ENCODE assay signal across 27 mouse cellular contexts in genomic region chr9:46495276-46495675, GRCm38 (mm10).
DNase-seq lines count a peak whose midpoint lies in the region; ATAC-seq and TF ChIP-seq lines count a peak whose summit lies in the region.
"Had no signal": no experiment of that assay in that cellular context is flagged by ENCODE, and none has a peak within 500 bp of the region (broad histone marks: within the 10 kb centered on the region; RNA-seq: fewer than 3 reads in every experiment).

No protein-coding gene starts in this region.

- no peak for ATAC-seq in kidney, embryonic 14.5 days (ENCODE audit: low FRiP score, low TSS enrichment)
- ATAC-seq: forebrain, postnatal 0 days; intestine, embryonic 16.5 days; midbrain, embryonic 13.5 days had no signal

- no peaks in the 10 kb centered on the region for H3K27me3 ChIP-seq in kidney, embryonic 14.5 days (ENCODE audit: control insufficient read depth, insufficient read depth, low read length)
- H3K27me3 ChIP-seq in kidney, adult 2 months (replicated peaks; ENCODE audit: control insufficient read depth, insufficient read depth, low read length) = no peaks in the 10 kb centered on the region
- H3K27me3 ChIP-seq: hindbrain, embryonic 15.5 days; limb, embryonic 15.5 days; neural tube, embryonic 12.5 days had no signal

- no peak overlapping the region for H3K27ac ChIP-seq in kidney, embryonic 14.5 days (ENCODE audit: low read depth, low read length)
- no peak overlapping the region for H3K27ac ChIP-seq in kidney, adult 2 months (ENCODE audit: insufficient read depth, low read depth, low read length)
- H3K27ac ChIP-seq: forebrain, embryonic 10.5 days; heart, adult 2 months; heart, embryonic 13.5 days; hindbrain, embryonic 15.5 days; limb, embryonic 15.5 days; liver, embryonic 14.5 days; midbrain, embryonic 13.5 days; neural tube, embryonic 12.5 days; stomach, postnatal 0 days had no signal

- DNase-seq in kidney, adult 11 months = peak; percentile 19
- DNase-seq in ES-CJ7 (ENCODE audit: low read depth, low spot score) = peak; percentile 23
- DNase-seq in kidney, adult 2 months = peak; percentile 79
- DNase-seq in kidney, postnatal 25 days = peak; percentile 68 to 81
- no peak for DNase-seq in embryo, embryonic 9.5 days (ENCODE audit: extremely low spot score)
- DNase-seq in right cerebral cortex, postnatal 36 days (ENCODE audit: low spot score in 2 of 2) = no peak
- DNase-seq: adrenal gland, postnatal 14 days; cerebellum, adult 9-11 months; forebrain, postnatal 0 days; gastrocnemius, postnatal 36 days; heart, adult 2 months; heart, postnatal 14 days; layer of hippocampus, postnatal 36 days; lung, embryonic 14.5 days; right cerebral cortex, adult 18-20 months; thymus, adult 2 months; thymus, postnatal 4 days had no signal

- TF ChIP-seq POLR2A in kidney, adult 2 months (IDR thresholded peaks at IDR 0.05; ENCODE audit: low read depth, low read length) = no peak

- H3K9ac ChIP-seq in kidney, embryonic 14.5 days (ENCODE audit: low read depth, low read length) = no peak overlapping the region
- H3K9ac ChIP-seq: forebrain, postnatal 0 days; heart, embryonic 13.5 days; hindbrain, embryonic 15.5 days; limb, embryonic 15.5 days; liver, embryonic 14.5 days; lung, embryonic 14.5 days; midbrain, embryonic 13.5 days; neural tube, embryonic 12.5 days had no signal

- TF ChIP-seq CTCF in kidney, adult 2 months (conservative IDR thresholded peaks at IDR 0.05; ENCODE audit: insufficient read depth, insufficient read length, low read depth, low read length) = no peak

- WGBS in kidney, embryonic 14.5 days = 24% methylated on average over 6 of the region's 6 CpGs
- 21% methylated on average over 6 of the region's 6 CpGs for WGBS in kidney, adult 2 months

- H3K4me3 ChIP-seq in kidney, embryonic 14.5 days (ENCODE audit: low read length) = no peak overlapping the region
- no peak overlapping the region for H3K4me3 ChIP-seq in kidney, adult 2 months (ENCODE audit: insufficient read depth, low read depth, low read length)
- H3K4me3 ChIP-seq: forebrain, embryonic 10.5 days; heart, adult 2 months; heart, embryonic 13.5 days; hindbrain, embryonic 15.5 days; limb, embryonic 15.5 days; midbrain, embryonic 13.5 days; neural tube, embryonic 12.5 days had no signal

- H3K36me3 ChIP-seq in kidney, embryonic 14.5 days (ENCODE audit: control insufficient read depth, insufficient read depth, low read length) = no peaks in the 10 kb centered on the region
- no peaks in the 10 kb centered on the region for H3K36me3 ChIP-seq in kidney, adult 2 months (ENCODE audit: control insufficient read depth, insufficient read depth, low read length)
- H3K36me3 ChIP-seq: forebrain, embryonic 10.5 days; heart, embryonic 13.5 days; hindbrain, embryonic 15.5 days; limb, embryonic 15.5 days; midbrain, embryonic 13.5 days; neural tube, embryonic 12.5 days had no signal

- peaks cover 7% of the 10 kb centered on the region; the same call in 1 of the 2 replicates for H3K4me1 ChIP-seq in kidney, embryonic 14.5 days (ENCODE audit: control insufficient read depth, insufficient read depth, low read length)
- H3K4me1 ChIP-seq in kidney, adult 2 months (ENCODE audit: control insufficient read depth, insufficient read depth, low read length) = no peaks in the 10 kb centered on the region
- H3K4me1 ChIP-seq: heart, embryonic 13.5 days; limb, embryonic 15.5 days; neural tube, embryonic 12.5 days had no signal

- H3K9me3 ChIP-seq in kidney, embryonic 14.5 days (ENCODE audit: control insufficient read depth, low read length) = no peaks in the 10 kb centered on the region
- H3K9me3 ChIP-seq: forebrain, embryonic 10.5 days; heart, embryonic 13.5 days; hindbrain, embryonic 15.5 days; limb, embryonic 15.5 days; midbrain, embryonic 13.5 days; neural tube, embryonic 12.5 days had no signal

- H3K4me2 ChIP-seq in kidney, embryonic 14.5 days (replicated peaks; ENCODE audit: low read depth, low read length) = no peak overlapping the region
- H3K4me2 ChIP-seq: heart, embryonic 13.5 days; hindbrain, embryonic 15.5 days; limb, embryonic 15.5 days; lung, embryonic 14.5 days; midbrain, embryonic 13.5 days; neural tube, embryonic 12.5 days had no signal

Comparison
In these comparisons a context has a peak if more than half of its experiments do, and no peak if none do; other contexts are left out.
1. DNase-seq: peak in kidney, adult 11 months (single experiment), ES-CJ7 (single experiment), kidney, adult 2 months (single experiment) and kidney, postnatal 25 days (2 of 2); none in embryo, embryonic 9.5 days (single experiment) and right cerebral cortex, postnatal 36 days (0 of 2).